Mouse (Mus musculus): ENCODE data around the gene Gm20708. TPM values are rescaled to one million over a fixed set of nuclear protein-coding genes. Genes with fewer than 3 reads are reported as not detected.
A peak's percentile ranks its signal among the peaks of the same experiment; 100 is the strongest.

Gm20708 gene
- polyA plus RNA-seq, 1 experiment from 2014 or later: not detected

- H3K9me3 ChIP-seq (replicated peaks; ENCODE audit: control insufficient read depth, low read length): no peaks in the 10 kb centered on the region
- no peak overlapping the region for H3K4me3 ChIP-seq (ENCODE audit: low read depth, low read length)
- no peak overlapping the region for H3K27ac ChIP-seq (replicated peaks; ENCODE audit: low read depth, low read length)
- H3K4me1 ChIP-seq (ENCODE audit: control insufficient read depth, insufficient read depth, low read length): peaks cover under 1% of the 10 kb centered on the region; the same call in 1 of the 2 replicates
- H3K9ac ChIP-seq (replicated peaks; ENCODE audit: low read length): no peak overlapping the region
- H3K27me3 ChIP-seq (ENCODE audit: control insufficient read depth, insufficient read depth, low read length): peaks cover 4% of the 10 kb centered on the region; the same call in 1 of the 2 replicates
- no peak overlapping the region for H3K4me2 ChIP-seq (ENCODE audit: low read depth, low read length)
- DNase-seq (ENCODE audit: low spot score) (no peak), ATAC-seq (replicated peaks; ENCODE audit: insufficient number of reproducible peaks, low FRiP score, low TSS enrichment, low read depth) (no peak)
- WGBS: 89% methylated on average over 5 of the region's 5 CpGs
- peaks cover 19% of the 10 kb centered on the region for H3K36me3 ChIP-seq (replicated peaks; ENCODE audit: control insufficient read depth, insufficient read depth, low read depth, low read length)
These were observed 45.9 kb downstream of the Gm20708 start for GRCm38 (mm10) chr11:117855360-117855759.

- ATAC-seq (replicated peaks; ENCODE audit: insufficient number of reproducible peaks, low FRiP score, low TSS enrichment, low read depth) (no peak), DNase-seq (ENCODE audit: low spot score) (no peak)
- Histone ChIP-seq H3K27me3 (ENCODE audit: control insufficient read depth, insufficient read depth, low read length) (peaks cover 10% of the 10 kb centered on the region), H3K9ac (replicated peaks; ENCODE audit: low read length) (no peak overlapping the region), H3K27ac (replicated peaks; ENCODE audit: low read depth, low read length) (no peak overlapping the region), H3K4me1 (ENCODE audit: control insufficient read depth, insufficient read depth, low read length) (peaks cover 3% of the 10 kb centered on the region; the same call in 1 of the 2 replicates), H3K9me3 (replicated peaks; ENCODE audit: control insufficient read depth, low read length) (no peaks in the 10 kb centered on the region), H3K4me2 (ENCODE audit: low read depth, low read length) (no peak overlapping the region), H3K36me3 (replicated peaks; ENCODE audit: control insufficient read depth, insufficient read depth, low read depth, low read length) (peaks cover 19% of the 10 kb centered on the region), H3K4me3 (ENCODE audit: low read depth, low read length) (no peak overlapping the region)
- 89% methylated on average over 1 of the region's 1 CpGs for WGBS
These were observed 46.5 kb downstream of the Gm20708 start for GRCm38 (mm10) chr11:117855975-117856374.

- DNase-seq (ENCODE audit: low spot score) (no peak), ATAC-seq (replicated peaks; ENCODE audit: insufficient number of reproducible peaks, low FRiP score, low TSS enrichment, low read depth) (no peak; the same call in 1 of the 2 replicates)
- no peak overlapping the region for H3K4me3 ChIP-seq (ENCODE audit: low read depth, low read length)
- H3K27ac ChIP-seq (replicated peaks; ENCODE audit: low read depth, low read length): no peak overlapping the region
- WGBS: 94% methylated on average over 10 of the region's 10 CpGs
- H3K27me3 ChIP-seq (ENCODE audit: control insufficient read depth, insufficient read depth, low read length): peaks cover 15% of the 10 kb centered on the region
- no peak overlapping the region for H3K4me2 ChIP-seq (ENCODE audit: low read depth, low read length)
- peaks cover 18% of the 10 kb centered on the region for H3K36me3 ChIP-seq (replicated peaks; ENCODE audit: control insufficient read depth, insufficient read depth, low read depth, low read length)
- H3K9me3 ChIP-seq (replicated peaks; ENCODE audit: control insufficient read depth, low read length): no peaks in the 10 kb centered on the region
- no peak overlapping the region for H3K9ac ChIP-seq (replicated peaks; ENCODE audit: low read length)
- H3K4me1 ChIP-seq (ENCODE audit: control insufficient read depth, insufficient read depth, low read length): peaks cover 3% of the 10 kb centered on the region; the same call in 1 of the 2 replicates
These were observed 48.0 kb downstream of the Gm20708 start for GRCm38 (mm10) chr11:117857462-117857861.

- no peak overlapping the region for H3K9ac ChIP-seq (replicated peaks; ENCODE audit: low read length)
- no peak overlapping the region for H3K4me3 ChIP-seq (ENCODE audit: low read depth, low read length)
- peaks cover 9% of the 10 kb centered on the region for H3K36me3 ChIP-seq (replicated peaks; ENCODE audit: control insufficient read depth, insufficient read depth, low read depth, low read length)
- ATAC-seq (replicated peaks; ENCODE audit: insufficient number of reproducible peaks, low FRiP score, low TSS enrichment, low read depth): no peak
- no peaks in the 10 kb centered on the region for H3K9me3 ChIP-seq (replicated peaks; ENCODE audit: control insufficient read depth, low read length)
- H3K4me1 ChIP-seq (ENCODE audit: control insufficient read depth, insufficient read depth, low read length): peaks cover 3% of the 10 kb centered on the region; the same call in 1 of the 2 replicates
- no peak overlapping the region for H3K27ac ChIP-seq (replicated peaks; ENCODE audit: low read depth, low read length)
- no peak overlapping the region for H3K4me2 ChIP-seq (ENCODE audit: low read depth, low read length)
- DNase-seq (ENCODE audit: low spot score): no peak
- peaks cover 19% of the 10 kb centered on the region for H3K27me3 ChIP-seq (ENCODE audit: control insufficient read depth, insufficient read depth, low read length)
- 59% methylated on average over 3 of the region's 3 CpGs for WGBS
These were observed 48.9 kb downstream of the Gm20708 start for GRCm38 (mm10) chr11:117858392-117858791.

GRCm38 (mm10) chr11:117860601-117861000, 51.1 kb downstream of the Gm20708 start, which contains the start of gene Tmem235:
TSS of gene Tmem235 (plus strand) at chr11:117860752.
- ATAC-seq (replicated peaks; ENCODE audit: insufficient number of reproducible peaks, low FRiP score, low TSS enrichment, low read depth) (no peak), DNase-seq (ENCODE audit: low spot score) (peak; percentile 10)
- Histone ChIP-seq H3K36me3 (replicated peaks; ENCODE audit: control insufficient read depth, insufficient read depth, low read depth, low read length) (peaks cover 9% of the 10 kb centered on the region), H3K27me3 (ENCODE audit: control insufficient read depth, insufficient read depth, low read length) (peaks cover 19% of the 10 kb centered on the region), H3K27ac (replicated peaks; ENCODE audit: low read depth, low read length) (no peak within 1 kb of the TSS), H3K4me1 (ENCODE audit: control insufficient read depth, insufficient read depth, low read length) (peaks cover 3% of the 10 kb centered on the region; the same call in 1 of the 2 replicates), H3K4me3 (ENCODE audit: low read depth, low read length) (no peak within 1 kb of the TSS; the same call in 1 of the 2 replicates), H3K4me2 (ENCODE audit: low read depth, low read length) (peak within 1 kb of the TSS; percentile 25; the same call in 1 of the 2 replicates), H3K9ac (replicated peaks; ENCODE audit: low read length) (peak within 1 kb of the TSS; percentile 22; the same call in 1 of the 2 replicates), H3K9me3 (replicated peaks; ENCODE audit: control insufficient read depth, low read length) (no peaks in the 10 kb centered on the region)
- 5% methylated on average over 23 of the region's 23 CpGs for WGBS

- peaks cover 19% of the 10 kb centered on the region for H3K27me3 ChIP-seq (ENCODE audit: control insufficient read depth, insufficient read depth, low read length)
- no peak overlapping the region for H3K27ac ChIP-seq (replicated peaks; ENCODE audit: low read depth, low read length)
- no peak for DNase-seq (ENCODE audit: low spot score)
- no peaks in the 10 kb centered on the region for H3K36me3 ChIP-seq (replicated peaks; ENCODE audit: control insufficient read depth, insufficient read depth, low read depth, low read length)
- H3K9ac ChIP-seq (replicated peaks; ENCODE audit: low read length): no peak overlapping the region
- H3K4me1 ChIP-seq (ENCODE audit: control insufficient read depth, insufficient read depth, low read length): peaks cover 3% of the 10 kb centered on the region; the same call in 1 of the 2 replicates
- H3K4me2 ChIP-seq (ENCODE audit: low read depth, low read length): no peak overlapping the region
- WGBS: 23% methylated on average over 11 of the region's 11 CpGs
- H3K4me3 ChIP-seq (ENCODE audit: low read depth, low read length): no peak overlapping the region
- no peak for ATAC-seq (replicated peaks; ENCODE audit: insufficient number of reproducible peaks, low FRiP score, low TSS enrichment, low read depth)
- H3K9me3 ChIP-seq (replicated peaks; ENCODE audit: control insufficient read depth, low read length): no peaks in the 10 kb centered on the region
These were observed 53.8 kb downstream of the Gm20708 start for GRCm38 (mm10) chr11:117863174-117863856.

GRCm38 (mm10) chr11:117864805-117865204, 55.3 kb downstream of the Gm20708 start:
- Histone ChIP-seq H3K27ac (replicated peaks; ENCODE audit: low read depth, low read length) (no peak overlapping the region), H3K4me1 (ENCODE audit: control insufficient read depth, insufficient read depth, low read length) (peaks cover 3% of the 10 kb centered on the region; the same call in 1 of the 2 replicates), H3K4me2 (ENCODE audit: low read depth, low read length) (no peak overlapping the region), H3K9ac (replicated peaks; ENCODE audit: low read length) (no peak overlapping the region), H3K9me3 (replicated peaks; ENCODE audit: control insufficient read depth, low read length) (no peaks in the 10 kb centered on the region), H3K27me3 (ENCODE audit: control insufficient read depth, insufficient read depth, low read length) (peaks cover 15% of the 10 kb centered on the region), H3K4me3 (ENCODE audit: low read depth, low read length) (no peak overlapping the region), H3K36me3 (replicated peaks; ENCODE audit: control insufficient read depth, insufficient read depth, low read depth, low read length) (no peaks in the 10 kb centered on the region)
- WGBS: 54% methylated on average over 2 of the region's 2 CpGs
- ATAC-seq (replicated peaks; ENCODE audit: insufficient number of reproducible peaks, low FRiP score, low TSS enrichment, low read depth) (no peak), DNase-seq (ENCODE audit: low spot score) (no peak)

GRCm38 (mm10) chr11:117865988-117866387, 56.5 kb downstream of the Gm20708 start:
- Histone ChIP-seq H3K9ac (replicated peaks; ENCODE audit: low read length) (0 out of 2 replicates have a peak overlapping the region, but pooled peaks have one; percentile 9), H3K27me3 (ENCODE audit: control insufficient read depth, insufficient read depth, low read length) (peaks cover 9% of the 10 kb centered on the region)

More at GRCm38 (mm10) chr11:117865988-117866387, 56.5 kb downstream of the Gm20708 start:
- DNase-seq (ENCODE audit: low spot score) (peak; percentile 26), ATAC-seq (replicated peaks; ENCODE audit: insufficient number of reproducible peaks, low FRiP score, low TSS enrichment, low read depth) (0 out of 2 replicates have a peak, but pooled peaks have one; percentile 30)
- Histone ChIP-seq H3K4me2 (ENCODE audit: low read depth, low read length) (no peak overlapping the region), H3K4me3 (ENCODE audit: low read depth, low read length) (no peak overlapping the region), H3K4me1 (ENCODE audit: control insufficient read depth, insufficient read depth, low read length) (no peaks in the 10 kb centered on the region), H3K9me3 (replicated peaks; ENCODE audit: control insufficient read depth, low read length) (no peaks in the 10 kb centered on the region), H3K36me3 (replicated peaks; ENCODE audit: control insufficient read depth, insufficient read depth, low read depth, low read length) (no peaks in the 10 kb centered on the region), H3K27ac (replicated peaks; ENCODE audit: low read depth, low read length) (no peak overlapping the region)
- 30% methylated on average over 6 of the region's 6 CpGs for WGBS
